Mouse (Mus musculus) adrenal gland, adult (tissue): Measurements from ENCODE around the gene Ghsr.

Experiments used
- DNase-seq, 2 experiments: peaks; one replicate each; pipeline ENCODE4 v3.0.0; 2022 to 2023; ENCODE audit warnings: low spot score in 1 of 2; ENCODE audit not compliant: inconsistent age in 2 of 2

Ghsr gene

DNA sequence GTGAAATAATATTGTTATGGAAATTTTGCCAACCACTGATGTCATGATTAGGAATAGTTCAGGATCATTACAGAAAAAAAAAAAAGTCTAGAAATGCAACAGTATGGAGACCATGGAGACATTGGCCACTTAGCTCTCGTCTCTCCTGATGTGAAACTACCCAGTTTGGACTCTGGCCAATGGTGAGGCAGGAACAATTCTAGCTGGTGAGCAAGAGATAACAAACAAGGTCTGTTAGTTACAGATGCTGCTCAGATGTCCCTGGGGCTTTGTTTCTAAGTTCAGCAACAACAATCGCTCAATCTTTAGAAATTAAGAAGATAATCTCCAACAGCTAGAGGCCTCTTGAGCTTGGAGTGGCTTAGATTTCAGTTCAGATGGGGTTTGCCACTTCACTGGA lies 37.4 kb downstream of the Ghsr start:
- DNase-seq: no peak

DNA sequence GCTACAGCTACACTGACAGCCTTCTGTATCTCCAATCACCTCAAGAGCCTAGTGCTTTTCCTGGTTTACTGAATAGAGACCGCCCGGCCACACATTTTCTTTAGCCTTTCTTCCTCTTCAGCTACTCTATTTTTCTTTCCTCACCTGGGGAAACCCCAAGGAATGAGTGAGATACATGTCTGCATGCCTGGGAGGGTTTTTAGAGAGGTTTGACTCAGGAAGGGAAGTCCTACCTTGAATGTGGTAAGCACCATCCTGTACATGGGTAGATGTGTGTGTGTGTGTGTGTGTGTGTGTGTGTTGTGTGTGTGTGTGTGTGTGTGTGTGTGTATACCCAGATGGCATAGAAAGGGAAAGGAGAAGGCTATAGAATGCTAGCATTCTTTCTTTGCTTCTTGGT lies 40.1 kb downstream of the Ghsr start:
- no peak for DNase-seq

DNA sequence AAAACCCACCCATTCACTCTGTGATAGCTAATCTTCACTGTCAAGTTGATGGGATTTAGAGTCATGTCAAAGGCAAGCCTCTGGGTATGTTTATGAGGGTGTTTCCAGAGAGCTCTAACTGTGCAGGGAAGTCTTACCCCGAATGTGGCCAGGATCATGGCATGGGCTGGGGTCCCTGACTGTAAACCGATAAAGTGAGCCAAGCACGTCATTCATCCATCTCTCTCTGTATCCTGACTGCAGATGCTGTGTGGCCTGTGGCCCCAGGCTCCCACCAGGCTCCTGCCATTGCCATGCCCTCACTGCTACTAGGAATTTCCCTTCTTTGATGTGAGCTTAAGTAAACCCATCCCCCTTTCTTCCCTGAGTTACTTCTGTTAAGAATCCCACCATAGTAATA lies 42.4 kb downstream of the Ghsr start:
- no peak for DNase-seq

DNA sequence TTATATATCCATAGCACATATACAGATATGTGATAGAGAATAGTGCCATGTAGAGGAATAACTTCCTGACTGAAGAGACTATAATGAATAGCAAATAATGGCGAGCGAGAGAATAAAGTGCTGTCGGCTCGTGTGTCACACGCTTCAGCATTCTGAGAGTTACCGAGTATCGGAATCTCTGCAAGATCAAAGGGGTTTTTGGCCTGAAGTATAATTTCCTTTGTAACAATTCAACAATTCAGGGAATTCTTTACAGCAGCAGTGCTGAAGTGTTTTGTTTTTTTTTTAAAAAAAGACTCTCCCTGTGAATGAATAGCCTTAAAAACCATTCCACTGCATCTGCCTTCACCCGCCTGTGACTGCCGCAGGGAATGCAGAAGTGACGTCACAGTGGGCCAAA lies 45.6 kb downstream of the Ghsr start:
- DNase-seq: no peak

DNA sequence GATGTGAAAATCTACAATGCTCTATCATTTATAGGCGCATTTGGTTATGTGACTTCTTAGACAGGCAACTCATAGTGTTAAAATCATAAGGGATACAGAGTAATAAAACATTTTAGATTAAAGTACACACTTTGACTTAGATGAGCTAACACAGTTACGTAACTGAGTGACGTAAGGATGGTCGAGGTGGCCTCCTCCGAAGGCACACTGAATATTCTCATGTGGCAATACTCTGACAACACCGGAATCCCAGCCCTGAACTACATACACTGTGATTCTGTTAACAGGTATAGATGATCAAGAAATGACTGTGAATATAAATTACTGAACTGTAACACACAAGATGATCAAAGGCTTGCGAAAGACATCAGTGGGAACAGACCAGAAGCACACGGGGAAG lies 47.5 kb downstream of the Ghsr start:
- no peak for DNase-seq

DNA sequence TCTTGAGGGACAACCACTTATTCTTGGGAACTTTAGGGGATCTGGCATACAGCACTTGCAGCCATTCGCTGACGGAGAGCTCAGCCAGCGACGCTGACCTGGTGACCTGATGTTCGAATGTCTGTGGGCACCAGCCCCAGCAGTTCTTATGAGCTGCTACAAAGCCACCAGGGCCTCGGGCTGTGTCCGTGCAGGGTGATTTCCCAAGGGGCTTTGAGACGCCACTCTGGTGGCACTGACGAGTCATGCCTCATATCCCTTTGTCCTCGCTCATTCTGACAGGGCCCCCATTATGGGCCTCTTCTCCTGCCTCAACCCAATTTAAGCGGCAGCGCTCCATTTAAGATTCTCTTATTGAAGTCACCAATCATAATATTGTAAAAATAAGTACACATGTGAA lies 50.8 kb downstream of the Ghsr start:
- DNase-seq: no peak

DNA sequence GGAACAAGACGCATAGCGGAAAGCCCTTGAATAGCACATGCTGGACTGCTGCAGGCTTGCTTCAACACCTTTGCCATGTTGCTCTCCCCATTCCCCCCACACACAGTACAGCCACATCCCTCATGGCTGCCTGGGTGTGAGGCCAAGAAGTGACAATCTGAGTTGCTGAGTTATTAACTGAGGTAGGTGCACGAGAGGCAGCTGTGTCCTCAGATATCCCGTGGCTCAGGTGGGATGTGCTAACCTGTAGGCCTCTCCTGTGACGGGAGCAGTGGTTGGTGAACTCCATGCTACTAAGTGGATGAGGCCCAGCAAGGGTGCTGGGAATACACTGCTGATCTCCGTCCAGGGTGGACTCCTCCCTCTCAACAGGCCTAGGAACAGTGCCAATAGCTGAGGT lies 51.4 kb downstream of the Ghsr start:
- no peak for DNase-seq

DNA sequence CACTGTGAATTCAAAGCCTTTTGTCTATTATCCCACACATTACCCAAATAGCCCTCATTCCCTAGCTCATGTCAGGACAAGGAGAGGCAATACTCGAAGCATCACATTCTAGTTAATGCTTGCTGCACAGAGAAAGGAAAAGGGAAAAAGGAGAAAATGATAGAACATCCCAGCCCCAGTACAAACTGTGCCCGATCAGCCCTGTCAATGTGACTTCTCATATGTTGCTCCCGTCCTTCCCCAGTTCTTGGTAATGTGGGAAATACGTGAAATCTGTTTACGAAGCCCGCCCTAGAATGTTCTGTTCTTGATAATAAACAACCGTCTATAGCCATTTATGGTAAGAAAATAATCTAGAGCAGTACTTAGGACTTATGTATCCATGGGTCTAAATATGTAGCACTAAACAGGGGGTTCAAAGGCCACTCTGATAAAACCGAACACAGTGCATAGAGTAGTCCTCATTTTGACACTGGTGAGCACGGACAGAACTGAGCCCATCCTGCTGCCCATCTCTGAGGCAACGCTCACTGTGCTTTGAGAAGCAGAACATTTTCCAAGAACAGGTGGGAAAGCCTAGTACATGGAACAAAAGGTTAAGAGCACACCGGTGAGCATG lies 53.0 kb downstream of the Ghsr start:
- no peak for DNase-seq

DNA sequence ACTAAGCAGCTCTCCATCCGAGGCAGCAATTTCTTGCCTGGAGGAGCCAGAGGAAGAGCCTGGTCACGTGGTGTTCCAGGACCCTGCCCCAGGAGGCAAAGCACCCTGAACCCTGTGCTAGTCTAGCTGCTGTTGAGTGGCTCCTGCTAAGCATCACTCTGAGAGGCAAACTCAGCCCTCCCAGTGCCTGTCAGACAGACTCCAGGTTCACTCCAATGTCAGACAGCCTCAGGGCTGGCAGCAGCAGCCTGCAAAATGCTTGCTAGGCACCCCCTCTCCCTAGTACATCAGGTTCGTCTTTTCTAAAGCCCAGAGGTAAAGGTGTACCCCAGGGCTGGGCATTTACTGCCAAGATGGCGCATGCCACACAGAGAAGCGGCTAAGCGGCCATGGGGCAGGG lies 56.3 kb downstream of the Ghsr start:
- DNase-seq: no peak
